Mouse (Mus musculus) myocyte (in vitro differentiated cells): ENCODE results near the gene Cep170. TPM values are rescaled to one million over a fixed set of nuclear protein-coding genes. Genes with fewer than 3 reads are reported as not detected.

ENCODE experiments used
- H3K27me3 ChIP-seq: one replicate; pipeline ENCODE4 v1.6.1; 2011; ENCODE audit not compliant: control insufficient read depth, insufficient read depth, insufficient read length
- H3K36me3 ChIP-seq: one replicate; pipeline ENCODE4 v1.6.1; 2011; ENCODE audit not compliant: control insufficient read depth, insufficient read depth
- H3K4me2 ChIP-seq: one replicate; pipeline ENCODE4 v1.6.1; 2011; ENCODE audit warnings: low read depth, control low read depth
- H3K4me3 ChIP-seq: one replicate; pipeline ENCODE4 v1.5.1; 2011; ENCODE audit warnings: mild to moderate bottlenecking, control low read depth, moderate library complexity
- H3K79me2 ChIP-seq: one replicate; pipeline ENCODE4 v1.6.1; 2011; ENCODE audit not compliant: control insufficient read depth, insufficient read depth
- H3ac ChIP-seq: one replicate; pipeline ENCODE4 v1.6.1; 2011; ENCODE audit not compliant: control insufficient read depth, insufficient read length
- CEBPB ChIP-seq: IDR thresholded peaks from 2 replicates; pipeline ENCODE4 v1.6.1; 2011; ENCODE audit warnings: mild to moderate bottlenecking, moderate library complexity; ENCODE audit not compliant: poor library complexity, insufficient read depth, severe bottlenecking
- E2F4 ChIP-seq: IDR thresholded peaks from one replicate; pipeline ENCODE4 v1.6.1; 2011; ENCODE audit warnings: mild to moderate bottlenecking, control low read depth, moderate library complexity; ENCODE audit not compliant: insufficient read depth
- MAX ChIP-seq: IDR thresholded peaks from one replicate; pipeline ENCODE4 v1.6.1; 2011; ENCODE audit warnings: low read depth, mild to moderate bottlenecking, control low read depth
- MYOD1 ChIP-seq, 3 experiments: IDR thresholded peaks; one replicate each; pipeline ENCODE4 v1.6.1; 2011; ENCODE audit warnings: control low read depth in 2 of 3, low read depth in 2 of 3, mild to moderate bottlenecking in 2 of 3, moderate library complexity in 1 of 3; ENCODE audit not compliant: insufficient read length in 2 of 3, control insufficient read depth in 1 of 3
- MYOG ChIP-seq, 3 experiments: IDR thresholded peaks; one replicate each; pipeline ENCODE4 v1.6.1; 2011; ENCODE audit warnings: control low read depth in 2 of 3, low read depth in 2 of 3, mild to moderate bottlenecking in 2 of 3; ENCODE audit not compliant: insufficient read length in 2 of 3, control insufficient read depth in 1 of 3, insufficient read depth in 1 of 3
- POLR2A ChIP-seq: IDR thresholded peaks from one replicate; pipeline ENCODE4 v1.6.1; 2011; ENCODE audit warnings: low read depth, mild to moderate bottlenecking, control low read depth, moderate library complexity; ENCODE audit not compliant: insufficient read length
- POLR2AphosphoS2 ChIP-seq: IDR thresholded peaks from one replicate; pipeline ENCODE4 v1.6.1; 2011; ENCODE audit warnings: low read depth, control low read depth; ENCODE audit not compliant: insufficient read length
- REST ChIP-seq: IDR thresholded peaks from one replicate; pipeline ENCODE4 v1.6.1; 2011; ENCODE audit warnings: mild to moderate bottlenecking, control low read depth, moderate library complexity; ENCODE audit not compliant: insufficient read depth, insufficient read length
- SRF ChIP-seq: IDR thresholded peaks from one replicate; pipeline ENCODE4 v1.6.1; 2011; ENCODE audit warnings: low read depth; ENCODE audit not compliant: control insufficient read depth, insufficient read length
- TCF12 ChIP-seq: IDR thresholded peaks from one replicate; pipeline ENCODE4 v1.6.1; 2011; ENCODE audit warnings: mild to moderate bottlenecking, control low read depth; ENCODE audit not compliant: poor library complexity, insufficient read depth, severe bottlenecking
- TCF3 ChIP-seq: IDR thresholded peaks from one replicate; pipeline ENCODE4 v1.6.1; 2011; ENCODE audit warnings: low read depth, control low read depth; ENCODE audit not compliant: insufficient read length
- USF1 ChIP-seq: IDR thresholded peaks from one replicate; pipeline ENCODE4 v1.6.1; 2011; ENCODE audit warnings: low read depth, mild to moderate bottlenecking, control low read depth, moderate library complexity
- polyA plus RNA-seq: library from polyadenylated mRNA; unstranded; fragments of >200 nt; fragmentation: generic; extraction: Trizol; gene quantifications from one replicate; pipeline ENCODE4 v1.2.1, GENCODE M21; 2012; ENCODE audit warnings: missing spikeins

Gene Cep170
- 15.4 TPM for polyA plus RNA-seq

DNA sequence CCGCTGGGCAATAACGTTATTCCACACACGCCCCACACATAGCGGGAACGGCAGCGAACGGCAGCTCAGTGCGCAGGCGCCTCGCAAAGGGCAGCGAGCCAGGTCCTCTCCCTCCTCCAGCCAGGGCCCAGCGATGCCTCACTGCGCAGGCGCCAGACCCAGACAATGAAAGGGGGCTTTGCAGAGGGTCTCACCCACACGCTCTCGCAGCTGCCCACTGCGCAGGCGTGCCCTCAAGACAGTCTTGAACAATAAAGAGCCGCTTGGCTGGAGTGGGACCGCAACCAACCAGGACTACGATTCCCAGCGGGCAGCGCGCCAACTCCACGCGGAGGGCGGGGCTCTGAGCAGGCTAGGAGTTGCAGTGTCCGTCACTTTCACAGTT, at the start of gene Cep170:
Gene Cep170, minus strand, starts transcription at position 32 of the 385 bp plus-strand sequence.
- H3K4me2 ChIP-seq: peak within 1 kb of the TSS; percentile 88
- peaks cover 64% of the 10 kb centered on the region for H3K79me2 ChIP-seq
- peak within 1 kb of the TSS; percentile 85 for H3ac ChIP-seq
- no peaks in the 10 kb centered on the region for H3K27me3 ChIP-seq
- peak within 1 kb of the TSS; percentile 79 for H3K4me3 ChIP-seq
- TF ChIP-seq MYOD1 (IDR thresholded peaks at IDR 0.05; ENCODE audit: control insufficient read depth in 1 of 3, insufficient read length in 2 of 3, low read depth in 2 of 3): no peak
- TF ChIP-seq POLR2AphosphoS2: peak; percentile 73
- no peak for TF ChIP-seq TCF3
- TF ChIP-seq POLR2A: peak; percentile 78
- no peak for TF ChIP-seq SRF
- TF ChIP-seq USF1: no peak
- TF ChIP-seq E2F4: no peak
- TF ChIP-seq MYOG (IDR thresholded peaks at IDR 0.05; ENCODE audit: control insufficient read depth in 1 of 3, insufficient read depth in 1 of 3, insufficient read length in 2 of 3, low read depth in 2 of 3): peak in 1 of 3 experiments; percentile 24
- no peak for TF ChIP-seq TCF12
- no peak for TF ChIP-seq MAX
- TF ChIP-seq CEBPB: no peak
- TF ChIP-seq REST: no peak
- H3K36me3 ChIP-seq: no peaks in the 10 kb centered on the region

DNA sequence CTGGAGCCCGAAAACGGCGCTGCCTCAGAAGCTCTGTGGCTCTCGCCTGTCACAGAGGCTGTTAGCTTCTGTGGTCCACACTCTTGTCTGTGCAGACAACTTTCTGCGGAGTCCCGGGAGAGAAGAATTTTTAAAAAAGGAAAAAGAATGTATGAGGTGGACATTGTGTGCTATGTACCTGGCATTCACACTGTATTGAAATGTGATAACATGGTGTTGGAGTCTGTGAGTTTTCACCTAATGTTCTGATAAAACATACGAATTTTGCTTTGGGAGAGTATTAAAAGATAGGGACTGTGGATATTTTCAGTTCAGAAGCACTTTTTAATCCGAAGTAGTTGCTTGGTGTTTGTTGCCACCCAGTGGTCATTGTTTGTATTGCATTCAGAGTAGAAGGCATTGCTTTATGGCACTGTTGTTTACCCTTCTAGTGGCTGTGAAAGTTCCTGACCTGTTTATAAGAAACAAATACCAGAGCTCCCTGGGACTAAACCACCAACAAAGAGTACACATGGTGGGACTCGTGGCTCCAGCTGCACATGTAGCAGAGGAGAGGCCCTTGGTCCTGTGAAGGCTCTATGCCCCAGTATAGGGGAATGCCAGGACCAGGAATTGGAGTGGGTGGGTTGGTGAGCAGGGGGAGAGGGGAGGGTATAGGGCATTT, 48.2 kb upstream of the Cep170 start:
- Histone ChIP-seq H3K79me2 (no peaks in the 10 kb centered on the region), H3K27me3 (no peaks in the 10 kb centered on the region), H3K36me3 (no peaks in the 10 kb centered on the region), H3K4me3 (no peak overlapping the region), H3ac (no peak overlapping the region), H3K4me2 (no peak overlapping the region)
- no peak for TF ChIP-seq CEBPB
- TF ChIP-seq MAX: no peak
- no peak for TF ChIP-seq POLR2AphosphoS2
- TF ChIP-seq MYOG (IDR thresholded peaks at IDR 0.05; ENCODE audit: control insufficient read depth in 1 of 3, insufficient read depth in 1 of 3, insufficient read length in 2 of 3, low read depth in 2 of 3): no peak
- TF ChIP-seq TCF12: no peak
- no peak for TF ChIP-seq SRF

DNA sequence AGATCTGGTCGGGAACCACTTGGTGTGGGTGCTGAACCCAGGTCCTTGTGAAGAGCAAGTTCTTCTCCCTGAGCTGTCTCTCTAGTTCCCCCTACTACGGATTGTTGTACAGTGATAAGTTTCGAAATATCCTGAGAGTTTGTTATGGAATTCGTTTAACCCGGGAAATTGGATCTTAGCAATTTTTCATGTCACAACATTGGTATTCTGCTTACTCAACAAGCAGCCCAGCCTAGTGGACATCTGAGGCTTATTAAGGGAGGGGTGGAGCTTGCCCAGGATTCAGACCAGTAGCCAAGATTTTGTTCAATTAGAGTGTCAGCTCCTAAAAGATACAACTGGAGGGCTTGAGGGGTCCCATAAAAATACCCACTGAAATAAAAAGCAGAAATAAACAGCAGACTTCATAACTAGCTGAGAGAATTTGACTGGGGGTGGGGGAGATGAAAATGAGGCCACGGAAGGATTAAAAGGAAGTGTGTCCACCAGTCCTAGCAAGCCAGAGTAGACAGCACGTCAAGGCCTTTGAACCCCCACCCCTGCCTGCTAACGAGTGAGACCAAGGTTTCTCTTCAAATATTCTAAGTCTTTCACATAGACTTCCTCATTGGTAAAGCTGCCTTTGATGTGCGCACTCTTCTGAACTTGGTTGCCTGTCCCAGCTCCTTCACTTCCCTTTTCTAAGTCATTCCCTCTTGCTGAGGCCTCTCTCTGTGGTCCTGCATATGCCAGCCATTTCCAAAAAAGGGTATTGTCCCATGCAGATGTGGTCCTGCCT, 39.1 kb upstream of the Cep170 start:
- H3K27me3 ChIP-seq: no peaks in the 10 kb centered on the region
- no peaks in the 10 kb centered on the region for H3K36me3 ChIP-seq
- H3ac ChIP-seq: no peak overlapping the region
- TF ChIP-seq MAX (no peak), TCF12 (no peak), SRF (no peak), MYOD1 (IDR thresholded peaks at IDR 0.05; ENCODE audit: control insufficient read depth in 1 of 3, insufficient read length in 2 of 3, low read depth in 2 of 3) (no peak), USF1 (no peak), POLR2AphosphoS2 (no peak), POLR2A (no peak), MYOG (IDR thresholded peaks at IDR 0.05; ENCODE audit: control insufficient read depth in 1 of 3, insufficient read depth in 1 of 3, insufficient read length in 2 of 3, low read depth in 2 of 3) (no peak), CEBPB (no peak), E2F4 (no peak), REST (no peak)
- no peaks in the 10 kb centered on the region for H3K79me2 ChIP-seq
- H3K4me3 ChIP-seq: no peak overlapping the region
- H3K4me2 ChIP-seq: no peak overlapping the region

DNA sequence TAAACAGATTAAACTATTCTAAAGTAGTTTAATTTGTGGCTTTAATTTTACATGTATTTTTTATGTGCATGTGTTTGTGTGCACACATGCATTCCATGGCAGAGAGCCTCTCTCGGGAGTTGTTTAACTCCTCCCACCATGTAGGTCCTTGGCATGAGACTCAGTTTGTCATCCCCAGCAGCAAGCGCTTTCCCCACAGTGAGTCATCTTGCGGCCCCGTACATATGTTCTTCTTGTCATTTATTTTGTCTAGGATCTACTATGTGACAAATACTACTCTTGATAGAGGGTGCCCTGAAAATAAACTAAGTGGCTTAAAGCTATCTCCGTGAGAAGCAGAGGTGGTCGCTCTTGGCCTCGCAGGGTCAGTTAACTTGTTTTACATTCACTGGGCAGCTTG, 37.5 kb upstream of the Cep170 start:
- Histone ChIP-seq H3K4me3 (no peak overlapping the region), H3K36me3 (no peaks in the 10 kb centered on the region), H3K4me2 (peak overlapping the region; percentile 20), H3ac (no peak overlapping the region), H3K79me2 (no peaks in the 10 kb centered on the region), H3K27me3 (no peaks in the 10 kb centered on the region)
- TF ChIP-seq POLR2AphosphoS2: no peak
- TF ChIP-seq TCF12: no peak
- TF ChIP-seq TCF3: no peak
- TF ChIP-seq MYOG (IDR thresholded peaks at IDR 0.05; ENCODE audit: control insufficient read depth in 1 of 3, insufficient read depth in 1 of 3, insufficient read length in 2 of 3, low read depth in 2 of 3): no peak
- TF ChIP-seq POLR2A: no peak
- TF ChIP-seq USF1: no peak
- TF ChIP-seq REST: no peak
- TF ChIP-seq CEBPB: no peak
- no peak for TF ChIP-seq E2F4
- TF ChIP-seq MYOD1 (IDR thresholded peaks at IDR 0.05; ENCODE audit: control insufficient read depth in 1 of 3, insufficient read length in 2 of 3, low read depth in 2 of 3): no peak
- no peak for TF ChIP-seq SRF
- no peak for TF ChIP-seq MAX
